Mouse (Mus musculus): Measurements from ENCODE around the gene H2afx.

- no peak for TF ChIP-seq HCFC1 (IDR thresholded peaks at IDR 0.05; ENCODE audit: borderline replicate concordance, insufficient read depth, low read length)
- no peak for TF ChIP-seq ZNF384 (IDR thresholded peaks at IDR 0.05; ENCODE audit: low read depth, low read length)
- no peak for TF ChIP-seq CHD2 (IDR thresholded peaks at IDR 0.05; ENCODE audit: low read depth, low read length)
- TF ChIP-seq ZC3H11A (IDR thresholded peaks at IDR 0.05; ENCODE audit: borderline replicate concordance, low read depth, low read length), result no peak
- TF ChIP-seq MAFK (IDR thresholded peaks at IDR 0.05; ENCODE audit: insufficient read depth, low read depth, low read length), result no peak
Observed at GRCm38 (mm10) chr9:44336093-44336406, 1.6 kb downstream of the H2afx start.
